Mouse (Mus musculus) granulocyte monocyte progenitor cell, adult 5-6 weeks (primary cell): ENCODE measurements around the gene Dytn. TPM values are rescaled to one million over a fixed set of nuclear protein-coding genes. Genes with fewer than 3 reads are reported as not detected.

Experiments used
- ATAC-seq: replicated peaks from 2 replicates; pipeline ENCODE4 v1.8.0; 2016; ENCODE audit warnings: mild to moderate bottlenecking, moderate TSS enrichment, inconsistent platforms; ENCODE audit not compliant: poor library complexity, severe bottlenecking
- total RNA-seq, 2 experiments: library from RNA; stranded (forward) in 1 of 2; stranded (reverse) in 1 of 2; fragments of 200-712, 200-1000 nt in 1 of 2; fragments of >200 nt in 1 of 2; fragmentation: Nextera tagmentation in 1 of 2; gene quantifications; 2 replicates each; pipeline ENCODE4 v1.2.3; 2014 to 2017

Gene Dytn
- total RNA-seq, 2 experiments from 2014 or later = not detected

DNA sequence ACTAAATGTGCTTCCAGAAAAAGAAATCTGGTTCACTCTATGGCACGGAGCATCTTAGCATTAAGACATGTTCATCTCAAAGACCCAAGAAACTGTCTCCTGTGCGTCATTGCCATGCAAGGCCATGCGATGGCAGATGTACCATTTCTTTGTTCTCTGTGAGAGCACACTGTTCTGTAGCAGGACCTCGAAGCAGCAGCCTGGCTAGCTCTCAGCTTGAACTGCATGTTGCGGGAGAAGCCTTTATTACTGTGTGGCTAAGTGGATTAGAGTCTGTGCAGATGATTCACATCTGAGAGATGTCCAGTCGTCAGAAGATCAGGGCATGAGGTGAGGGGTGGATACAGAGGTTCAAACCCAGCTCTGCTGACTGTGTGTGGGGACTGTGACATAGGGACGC, 99.9 kb downstream of the Dytn start:
- ATAC-seq = no peak

DNA sequence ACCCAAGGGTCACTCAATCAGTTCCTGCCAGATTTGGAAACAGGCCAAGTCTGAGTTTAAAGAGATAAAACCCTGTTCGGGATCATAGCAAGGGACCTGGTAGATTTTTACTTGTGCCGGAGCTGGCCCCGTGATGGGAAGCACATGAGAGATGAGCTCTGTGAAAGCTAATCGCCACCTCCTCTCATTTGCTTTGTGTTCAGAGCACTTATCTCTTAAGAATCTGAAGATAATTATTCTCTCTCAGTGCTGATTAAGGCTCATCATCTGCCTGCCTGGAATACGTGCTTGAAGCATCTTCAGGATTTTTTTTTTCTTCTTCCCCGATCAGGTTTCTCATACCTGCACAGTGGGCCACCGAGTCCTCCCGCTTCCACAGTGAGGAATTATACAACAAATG, 107.6 kb downstream of the Dytn start:
- no peak for ATAC-seq

DNA sequence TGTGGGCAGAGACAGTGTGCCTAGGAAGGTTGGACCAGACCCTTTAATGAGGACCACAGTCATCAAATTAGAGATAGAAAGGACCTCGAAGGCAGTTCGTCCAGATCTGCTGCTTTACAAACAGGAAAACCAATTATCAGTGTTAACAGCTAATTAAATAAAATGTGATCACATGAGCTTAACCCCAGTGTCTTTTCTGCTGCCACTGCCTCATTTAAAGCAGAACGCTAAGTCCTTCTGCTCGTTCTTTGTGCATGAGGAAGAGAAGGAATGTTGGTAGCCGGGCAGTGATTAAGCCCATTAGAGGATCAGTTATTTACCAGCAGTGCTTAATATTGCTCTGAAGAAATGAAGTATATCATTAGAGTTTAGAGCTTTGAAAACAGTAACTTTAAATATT, 109.9 kb downstream of the Dytn start:
- no peak for ATAC-seq

DNA sequence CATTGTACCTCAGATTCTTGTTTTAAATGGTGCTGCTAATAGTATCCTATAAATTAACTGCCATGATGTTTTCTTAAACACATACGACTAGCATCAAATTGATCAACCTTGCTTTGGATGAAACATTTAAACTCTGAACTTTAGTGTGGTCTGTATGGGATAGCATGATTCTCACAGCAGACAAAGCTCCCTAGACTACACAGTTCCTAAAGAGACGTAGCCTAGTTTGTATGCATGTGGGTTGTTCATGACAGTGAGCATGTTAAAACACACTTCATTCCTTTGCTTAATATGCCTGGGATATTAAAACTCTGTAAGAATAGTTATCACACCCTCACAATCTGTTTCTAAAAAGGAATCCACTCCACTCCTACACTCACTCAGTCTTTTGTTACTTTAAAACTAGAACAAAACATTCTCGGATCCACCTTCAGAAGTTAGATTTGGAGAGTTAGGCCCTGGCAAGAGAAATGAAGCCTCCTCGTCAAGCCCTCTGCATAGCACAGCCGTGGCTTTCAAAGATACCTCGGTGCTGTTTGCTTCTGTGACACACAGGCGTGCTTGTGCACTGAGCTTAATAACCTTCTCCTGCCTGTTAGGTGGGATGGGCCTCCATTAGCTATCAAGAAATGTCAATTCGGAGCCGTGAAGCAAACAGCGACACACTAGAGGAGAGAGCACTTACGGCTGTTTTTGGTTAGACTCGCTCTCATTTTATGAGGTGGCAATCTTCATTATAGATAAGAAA, 112.7 kb downstream of the Dytn start:
- ATAC-seq = no peak

DNA sequence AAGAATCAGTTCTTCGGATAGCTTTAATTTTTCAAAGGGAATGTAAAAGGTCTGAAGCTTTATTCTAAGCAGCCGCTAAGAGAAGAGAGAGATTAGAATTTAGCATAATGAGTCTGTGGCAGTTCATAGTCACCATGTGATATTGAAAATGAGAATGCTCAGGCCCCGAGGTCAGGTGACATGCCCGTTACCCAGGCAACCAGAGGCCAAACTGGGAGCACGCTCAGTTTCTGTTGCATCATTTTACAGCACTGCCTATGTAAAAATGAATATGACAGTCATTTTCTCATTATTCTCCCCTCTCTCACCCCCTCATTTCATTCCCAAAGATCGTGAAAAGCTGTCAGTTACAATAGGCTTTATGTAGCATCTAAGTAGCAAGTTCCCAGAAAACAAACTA, 113.3 kb downstream of the Dytn start:
- ATAC-seq = no peak

Other genes with a start within 250 kb of the Dytn start
- not detected in 2 replicates for gene Adam23, start 241.0 kb downstream of the Dytn start, total RNA-seq (2014; fragmentation: Nextera tagmentation)
- not detected in 2 replicates for gene Adam23, start 241.0 kb downstream of the Dytn start, total RNA-seq (2017)
- gene Gm39653, start 71.0 kb downstream of the Dytn start, total RNA-seq (2014; fragmentation: Nextera tagmentation) = not detected in 2 replicates
- gene Gm39653, start 71.0 kb downstream of the Dytn start, total RNA-seq (2017) = not detected in 2 replicates
- gene Mdh1b, start 43.4 kb upstream of the Dytn start, total RNA-seq (2014; fragmentation: Nextera tagmentation) = not detected in 2 replicates
- not detected in 2 replicates for gene Mdh1b, start 43.4 kb upstream of the Dytn start, total RNA-seq (2017)
- gene Fastkd2, start 43.7 kb upstream of the Dytn start, total RNA-seq (2014; fragmentation: Nextera tagmentation) = 34.0 and 65.6 TPM in 2 replicates
- gene Fastkd2, start 43.7 kb upstream of the Dytn start, total RNA-seq (2017) = 35.7 and 43.0 TPM in 2 replicates
- not detected in 2 replicates for gene 4933402D24Rik, start 82.3 kb upstream of the Dytn start, total RNA-seq (2014; fragmentation: Nextera tagmentation)
- not detected in 2 replicates for gene 4933402D24Rik, start 82.3 kb upstream of the Dytn start, total RNA-seq (2017)